Mouse (Mus musculus): ENCODE measurements around the gene Myo5a. TPM values are rescaled to one million over a fixed set of nuclear protein-coding genes. Genes with fewer than 3 reads are reported as not detected.

The Myo5a gene
- total and polyA plus RNA-seq, 2 experiments from 2014 or later = 42.1 to 110 TPM

DNA sequence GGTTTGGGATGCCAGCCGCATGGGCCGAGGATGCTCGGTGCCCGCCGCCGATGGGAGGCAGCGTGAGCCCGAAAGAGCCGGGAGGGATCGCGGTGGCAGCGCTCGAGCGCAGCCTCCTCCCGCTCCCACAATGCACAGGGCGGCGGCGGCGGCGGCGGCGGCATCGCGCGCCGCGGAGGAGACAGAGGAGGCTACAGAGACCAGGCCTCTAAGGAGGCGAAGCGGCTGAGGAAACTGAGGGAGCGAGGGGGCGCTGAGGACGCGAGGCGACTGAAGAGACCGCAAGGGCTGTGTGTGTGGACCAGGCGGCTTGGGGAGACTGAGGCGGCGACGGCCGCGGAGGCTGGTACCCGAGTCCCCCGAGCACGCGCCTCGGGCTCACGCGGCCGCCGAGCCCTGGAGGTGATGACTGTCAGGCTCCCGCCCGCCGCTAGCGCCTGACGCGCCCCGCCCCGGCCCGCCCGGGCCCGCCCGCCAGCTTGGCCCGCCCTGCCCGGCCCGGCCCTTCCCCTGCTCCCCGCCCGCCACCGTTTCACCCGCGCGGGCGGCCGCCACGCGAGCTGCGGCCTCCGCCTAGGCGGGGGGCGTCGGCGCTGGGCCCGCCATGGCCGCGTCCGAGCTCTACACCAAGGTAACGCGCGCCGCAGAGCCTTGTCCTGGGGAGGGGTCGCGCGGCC lies 352 bp downstream of the Myo5a start:
- H3K9me3 ChIP-seq (ENCODE audit: low read length) = no peaks in the 10 kb centered on the region
- peak overlapping the region; percentile 97 for H3K9ac ChIP-seq (replicated peaks; ENCODE audit: low read length)
- no peaks in the 10 kb centered on the region for H3K27me3 ChIP-seq (ENCODE audit: insufficient read depth, low read length)
- peak overlapping the region; percentile 76 for H3K4me2 ChIP-seq (ENCODE audit: low read depth, low read length)
- WGBS = under 1% methylated on average over 58 of the region's 92 CpGs
- ATAC-seq = peak; percentile 95
- peak; percentile 88 for DNase-seq (ENCODE audit: low spot score)
- H3K4me1 ChIP-seq (ENCODE audit: insufficient read depth, low read length) = peaks cover 7% of the 10 kb centered on the region; the same call in 1 of the 2 replicates
- H3K4me3 ChIP-seq (ENCODE audit: low read length) = peak overlapping the region; percentile 86
- peak overlapping the region; percentile 96 for H3K27ac ChIP-seq
- peak; percentile 32; the same call in 1 of the 2 replicates for TF ChIP-seq CTCF (IDR thresholded peaks at IDR 0.05; ENCODE audit: low read depth)
- H3K36me3 ChIP-seq (ENCODE audit: insufficient read depth, low read length) = no peaks in the 10 kb centered on the region

DNA sequence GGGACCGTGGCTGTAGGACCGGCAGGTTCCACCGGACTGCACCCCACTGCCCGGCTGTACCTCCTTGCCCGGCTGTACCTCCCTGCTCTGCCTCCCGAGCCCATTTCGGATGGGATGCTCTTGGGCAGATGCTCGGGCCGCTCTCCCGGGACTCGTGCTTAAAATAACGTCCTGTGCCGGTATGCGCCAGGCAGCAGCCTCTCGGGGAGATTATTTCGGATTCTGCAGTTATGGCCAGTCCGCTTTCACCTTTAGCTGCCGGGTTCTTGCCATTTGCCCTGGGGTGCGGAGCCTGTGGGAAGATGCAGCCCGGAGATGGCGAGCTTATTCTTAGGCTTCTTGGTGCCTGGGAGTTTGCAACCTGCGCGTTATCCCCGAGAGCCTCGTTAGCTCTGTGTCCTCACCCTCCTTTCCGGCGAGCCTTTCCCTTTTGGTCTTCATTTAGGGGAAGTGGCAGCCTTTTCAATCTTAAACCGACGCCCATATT lies 934 bp downstream of the Myo5a start:
- peak overlapping the region; percentile 97 for H3K9ac ChIP-seq (replicated peaks; ENCODE audit: low read length)
- peaks cover 7% of the 10 kb centered on the region; the same call in 1 of the 2 replicates for H3K4me1 ChIP-seq (ENCODE audit: insufficient read depth, low read length)
- H3K27me3 ChIP-seq (ENCODE audit: insufficient read depth, low read length) = no peaks in the 10 kb centered on the region
- no peak for TF ChIP-seq CTCF (IDR thresholded peaks at IDR 0.05; ENCODE audit: low read depth)
- no peaks in the 10 kb centered on the region for H3K9me3 ChIP-seq (ENCODE audit: low read length)
- DNase-seq (ENCODE audit: low spot score) = peak; percentile 51
- no peaks in the 10 kb centered on the region for H3K36me3 ChIP-seq (ENCODE audit: insufficient read depth, low read length)
- peak overlapping the region; percentile 96 for H3K27ac ChIP-seq
- ATAC-seq = peak; percentile 6; the same call in 1 of the 2 replicates
- H3K4me2 ChIP-seq (ENCODE audit: low read depth, low read length) = peak overlapping the region; percentile 76
- peak overlapping the region; percentile 86 for H3K4me3 ChIP-seq (ENCODE audit: low read length)
- WGBS = under 1% methylated on average over 28 of the region's 29 CpGs

DNA sequence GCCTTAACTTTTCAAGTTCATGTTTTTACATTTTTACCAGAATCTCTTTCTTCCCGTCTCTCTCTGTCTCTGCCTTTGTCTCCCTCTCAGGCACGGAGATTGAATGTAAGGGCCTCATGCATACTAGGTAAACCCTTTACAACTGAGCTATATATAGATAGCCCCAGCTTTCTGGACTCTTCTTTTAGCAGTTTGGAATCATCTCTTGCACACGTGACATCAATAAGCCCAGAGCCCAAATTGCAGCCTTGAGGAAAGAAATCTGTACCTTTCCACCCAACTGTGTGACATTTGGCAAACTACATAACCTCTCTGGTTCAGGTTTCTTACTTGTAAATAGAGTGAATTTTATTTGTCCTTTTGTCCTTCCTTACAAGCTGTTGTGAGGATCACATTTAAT lies 1.5 kb downstream of the Myo5a start:
- H3K4me3 ChIP-seq (ENCODE audit: low read length) = peak overlapping the region; percentile 86
- peaks cover 7% of the 10 kb centered on the region; the same call in 1 of the 2 replicates for H3K4me1 ChIP-seq (ENCODE audit: insufficient read depth, low read length)
- no peak for TF ChIP-seq CTCF (IDR thresholded peaks at IDR 0.05; ENCODE audit: low read depth)
- H3K4me2 ChIP-seq (ENCODE audit: low read depth, low read length) = peak overlapping the region; percentile 76
- H3K9me3 ChIP-seq (ENCODE audit: low read length) = no peaks in the 10 kb centered on the region
- ATAC-seq (no peak), DNase-seq (ENCODE audit: low spot score) (no peak)
- no peaks in the 10 kb centered on the region for H3K36me3 ChIP-seq (ENCODE audit: insufficient read depth, low read length)
- 6% methylated on average over 3 of the region's 3 CpGs for WGBS
- H3K27me3 ChIP-seq (ENCODE audit: insufficient read depth, low read length) = no peaks in the 10 kb centered on the region
- H3K9ac ChIP-seq (replicated peaks; ENCODE audit: low read length) = peak overlapping the region; percentile 97
- peak overlapping the region; percentile 96 for H3K27ac ChIP-seq

DNA sequence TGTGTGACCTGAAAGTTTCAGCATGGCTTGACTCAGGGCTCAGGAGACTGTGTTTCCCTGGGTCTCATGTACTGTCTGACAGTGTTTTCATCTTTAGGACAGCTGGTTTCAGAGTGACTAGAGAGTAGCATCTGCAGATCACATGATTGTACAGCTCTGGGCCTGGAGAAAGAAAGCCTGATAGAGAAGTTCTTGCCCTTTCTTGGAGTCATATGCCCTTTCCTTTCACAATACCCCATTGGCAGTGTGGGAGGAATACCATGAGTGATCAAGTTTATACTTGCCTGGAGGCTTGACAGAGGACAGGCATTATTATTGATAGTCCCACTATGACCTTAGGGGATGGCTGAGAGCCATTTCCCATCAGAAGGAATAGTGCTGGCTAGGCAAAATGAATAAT lies 6.4 kb downstream of the Myo5a start:
- H3K9me3 ChIP-seq (ENCODE audit: low read length) = no peaks in the 10 kb centered on the region
- H3K27ac ChIP-seq = no peak overlapping the region
- no peak for DNase-seq (ENCODE audit: low spot score)
- H3K4me1 ChIP-seq (ENCODE audit: insufficient read depth, low read length) = peaks cover 7% of the 10 kb centered on the region; the same call in 1 of the 2 replicates
- no peaks in the 10 kb centered on the region for H3K27me3 ChIP-seq (ENCODE audit: insufficient read depth, low read length)
- no peak overlapping the region for H3K4me3 ChIP-seq (ENCODE audit: low read length)
- no peak for TF ChIP-seq CTCF (IDR thresholded peaks at IDR 0.05; ENCODE audit: low read depth)
- ATAC-seq = no peak
- no peak overlapping the region for H3K9ac ChIP-seq (replicated peaks; ENCODE audit: low read length)
- H3K4me2 ChIP-seq (ENCODE audit: low read depth, low read length) = no peak overlapping the region
- no peaks in the 10 kb centered on the region for H3K36me3 ChIP-seq (ENCODE audit: insufficient read depth, low read length)

DNA sequence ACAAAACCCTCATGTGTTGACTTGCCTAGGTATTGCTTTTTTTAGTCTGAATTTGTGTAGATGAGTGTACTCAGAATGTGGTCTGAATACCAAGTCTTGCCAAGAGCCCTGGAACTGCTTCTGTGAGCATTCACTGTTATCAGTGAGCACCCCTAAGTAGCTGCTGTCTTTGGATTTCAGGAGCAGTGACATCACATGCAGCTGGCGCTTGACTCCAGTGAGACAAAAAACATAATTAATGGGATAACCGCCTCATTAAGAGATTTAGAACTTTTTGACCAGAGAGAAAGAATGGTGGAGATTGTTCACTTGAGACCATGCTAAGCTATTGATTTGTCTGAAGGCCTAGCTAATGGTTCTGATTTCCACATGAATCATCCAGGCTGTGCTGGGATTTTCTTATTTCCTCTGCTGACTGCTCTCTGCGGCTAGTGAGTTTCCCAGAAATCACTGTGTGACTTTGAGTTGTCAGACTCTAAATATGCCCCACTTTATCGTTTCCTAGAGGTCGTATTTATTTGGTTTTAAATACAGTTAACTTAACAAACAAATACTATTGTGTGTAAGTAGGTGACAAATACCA lies 14.5 kb downstream of the Myo5a start:
- Histone ChIP-seq H3K4me1 (ENCODE audit: insufficient read depth, low read length) (no peaks in the 10 kb centered on the region), H3K9me3 (ENCODE audit: low read length) (no peaks in the 10 kb centered on the region), H3K4me3 (ENCODE audit: low read length) (no peak overlapping the region), H3K36me3 (ENCODE audit: insufficient read depth, low read length) (no peaks in the 10 kb centered on the region), H3K4me2 (ENCODE audit: low read depth, low read length) (no peak overlapping the region), H3K27me3 (ENCODE audit: insufficient read depth, low read length) (no peaks in the 10 kb centered on the region), H3K9ac (replicated peaks; ENCODE audit: low read length) (no peak overlapping the region), H3K27ac (no peak overlapping the region)
- ATAC-seq = peak; percentile 47; the same call in 1 of the 2 replicates
- no peak for TF ChIP-seq CTCF (IDR thresholded peaks at IDR 0.05; ENCODE audit: low read depth)
- DNase-seq (ENCODE audit: low spot score) = peak; percentile 29
- 51% methylated on average over 5 of the region's 5 CpGs for WGBS

DNA sequence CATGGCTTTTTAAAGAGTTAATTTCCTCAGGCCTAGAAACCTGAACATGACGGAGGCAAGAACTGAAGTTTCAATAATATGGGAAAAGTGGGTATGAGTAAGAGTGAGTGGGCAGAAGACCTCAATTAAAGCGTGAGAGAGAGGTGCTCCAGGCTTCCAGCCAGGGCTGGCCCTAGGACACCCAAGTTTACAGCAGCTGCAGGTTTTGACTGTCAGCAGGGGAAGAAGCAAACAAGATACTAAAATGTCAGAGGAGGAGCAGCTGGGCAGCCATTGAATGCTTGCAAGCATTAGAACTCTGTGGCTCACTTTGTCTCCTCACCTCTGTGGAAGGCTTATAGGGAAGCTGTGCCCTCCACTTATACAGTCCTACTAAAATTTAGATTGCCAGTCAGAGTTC lies 17.0 kb downstream of the Myo5a start:
- H3K4me3 ChIP-seq (ENCODE audit: low read length) = no peak overlapping the region
- DNase-seq (ENCODE audit: low spot score) (no peak), ATAC-seq (no peak)
- H3K27ac ChIP-seq = peak overlapping the region; percentile 41; the same call in 1 of the 2 replicates
- H3K36me3 ChIP-seq (ENCODE audit: insufficient read depth, low read length) = no peaks in the 10 kb centered on the region
- no peaks in the 10 kb centered on the region for H3K9me3 ChIP-seq (ENCODE audit: low read length)
- no peaks in the 10 kb centered on the region for H3K4me1 ChIP-seq (ENCODE audit: insufficient read depth, low read length)
- WGBS = 45% methylated on average over 2 of the region's 2 CpGs
- H3K4me2 ChIP-seq (ENCODE audit: low read depth, low read length) = no peak overlapping the region
- no peaks in the 10 kb centered on the region for H3K27me3 ChIP-seq (ENCODE audit: insufficient read depth, low read length)
- H3K9ac ChIP-seq (replicated peaks; ENCODE audit: low read length) = no peak overlapping the region
- no peak for TF ChIP-seq CTCF (IDR thresholded peaks at IDR 0.05; ENCODE audit: low read depth)

DNA sequence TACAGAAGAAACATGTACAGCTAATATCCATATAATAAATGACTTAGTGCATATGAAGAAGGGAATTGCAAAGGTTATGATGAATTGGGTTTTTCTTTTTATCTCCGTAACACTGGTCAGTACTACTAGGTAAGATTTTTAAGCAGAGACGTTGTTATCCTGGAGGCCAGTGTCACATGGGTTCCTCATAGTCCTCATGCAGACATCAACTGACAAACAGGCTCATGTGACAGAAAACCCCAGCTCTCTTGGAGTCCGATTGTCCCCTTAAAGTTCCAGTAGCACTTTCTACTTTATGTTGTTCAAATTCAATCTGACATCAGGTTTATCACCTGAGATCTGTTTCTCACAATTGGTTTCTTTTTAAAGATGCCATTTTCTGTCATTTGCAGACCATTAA lies 18.5 kb downstream of the Myo5a start:
- Histone ChIP-seq H3K4me2 (ENCODE audit: low read depth, low read length) (no peak overlapping the region), H3K27me3 (ENCODE audit: insufficient read depth, low read length) (no peaks in the 10 kb centered on the region), H3K4me1 (ENCODE audit: insufficient read depth, low read length) (no peaks in the 10 kb centered on the region), H3K9ac (replicated peaks; ENCODE audit: low read length) (no peak overlapping the region), H3K36me3 (ENCODE audit: insufficient read depth, low read length) (no peaks in the 10 kb centered on the region), H3K4me3 (ENCODE audit: low read length) (no peak overlapping the region), H3K27ac (no peak overlapping the region), H3K9me3 (ENCODE audit: low read length) (no peaks in the 10 kb centered on the region)
- no peak for ATAC-seq
- TF ChIP-seq CTCF (IDR thresholded peaks at IDR 0.05; ENCODE audit: low read depth) = no peak
- DNase-seq (ENCODE audit: low spot score) = no peak
- WGBS = 76% methylated on average over 3 of the region's 3 CpGs

Measured in hindbrain, postnatal 0 days (tissue).